Mouse (Mus musculus): Measurements from ENCODE around the gene Pum1.

Gene Pum1

DNA sequence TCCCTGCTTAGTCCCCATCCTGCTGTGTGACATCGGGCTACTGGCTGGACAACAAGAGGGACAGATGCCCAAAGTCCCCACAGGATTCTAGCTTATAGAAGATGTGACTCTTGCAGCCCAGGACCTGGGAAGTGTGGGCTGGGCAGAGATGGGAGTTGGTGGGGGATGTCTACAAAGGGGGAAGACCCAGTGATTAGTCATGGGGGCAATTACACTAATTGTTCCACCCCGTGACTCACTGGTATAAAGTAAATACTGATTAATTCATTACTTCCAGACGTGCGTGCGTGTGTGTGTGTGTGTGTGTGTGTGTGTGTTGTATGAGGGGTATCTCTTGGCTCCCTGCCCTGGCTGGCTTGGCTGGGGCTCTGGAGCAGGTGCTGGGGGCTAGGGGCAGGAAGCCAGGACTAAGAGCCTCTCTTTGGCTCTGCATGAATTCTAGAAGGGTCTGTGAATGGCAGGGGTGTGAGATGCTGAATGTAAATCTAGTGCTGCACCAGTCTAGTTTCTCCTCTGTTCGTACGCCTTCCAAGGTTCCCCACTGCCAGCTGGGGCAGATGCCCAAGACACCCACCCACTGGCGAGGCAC is 151.7 kb downstream of the Pum1 start:
- peak; percentile 72 to 76 for DNase-seq (ENCODE audit: low spot score in 2 of 2)

DNA sequence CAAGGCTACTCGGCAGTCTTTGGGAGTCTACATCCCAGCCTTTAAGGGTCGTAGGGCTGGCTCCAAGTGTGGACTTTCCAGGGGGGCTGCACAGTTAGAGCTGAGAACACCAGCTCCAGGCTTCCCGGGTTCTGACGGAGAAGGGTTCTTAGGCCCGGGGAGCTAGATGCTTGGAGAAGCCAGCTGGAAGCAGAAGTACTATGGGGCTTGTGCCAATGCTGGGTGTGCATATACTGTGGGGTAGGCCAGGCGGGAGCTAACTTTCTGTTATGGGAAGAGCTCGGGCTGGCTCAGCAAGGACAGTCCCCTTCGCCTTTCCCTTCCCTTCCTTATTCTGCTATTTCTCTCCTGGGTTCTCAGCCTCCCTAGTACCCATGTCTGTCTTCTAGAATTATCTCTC is 152.7 kb downstream of the Pum1 start:
- DNase-seq (ENCODE audit: low spot score in 2 of 2): no peak

DNA sequence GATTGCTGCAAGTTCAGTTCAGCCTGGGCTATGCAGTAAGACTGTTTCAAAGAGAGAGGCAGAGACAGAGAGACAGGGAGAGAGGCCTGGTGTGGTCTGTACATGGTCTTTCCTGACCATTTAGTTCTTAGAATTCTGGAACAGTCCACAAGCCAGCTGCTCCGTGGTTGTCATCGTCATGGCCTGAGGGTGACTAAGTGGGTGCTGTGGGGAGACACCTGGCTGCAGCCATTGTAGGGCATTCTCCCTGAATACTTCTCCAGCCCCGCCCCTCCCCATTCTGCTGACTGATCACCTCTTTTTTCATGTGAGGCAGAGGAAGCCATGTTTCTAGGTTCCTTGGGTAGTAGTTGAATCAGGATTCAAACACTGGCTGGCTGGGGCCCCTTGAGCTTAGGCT is 156.7 kb downstream of the Pum1 start:
- DNase-seq (ENCODE audit: low spot score in 2 of 2): no peak

DNA sequence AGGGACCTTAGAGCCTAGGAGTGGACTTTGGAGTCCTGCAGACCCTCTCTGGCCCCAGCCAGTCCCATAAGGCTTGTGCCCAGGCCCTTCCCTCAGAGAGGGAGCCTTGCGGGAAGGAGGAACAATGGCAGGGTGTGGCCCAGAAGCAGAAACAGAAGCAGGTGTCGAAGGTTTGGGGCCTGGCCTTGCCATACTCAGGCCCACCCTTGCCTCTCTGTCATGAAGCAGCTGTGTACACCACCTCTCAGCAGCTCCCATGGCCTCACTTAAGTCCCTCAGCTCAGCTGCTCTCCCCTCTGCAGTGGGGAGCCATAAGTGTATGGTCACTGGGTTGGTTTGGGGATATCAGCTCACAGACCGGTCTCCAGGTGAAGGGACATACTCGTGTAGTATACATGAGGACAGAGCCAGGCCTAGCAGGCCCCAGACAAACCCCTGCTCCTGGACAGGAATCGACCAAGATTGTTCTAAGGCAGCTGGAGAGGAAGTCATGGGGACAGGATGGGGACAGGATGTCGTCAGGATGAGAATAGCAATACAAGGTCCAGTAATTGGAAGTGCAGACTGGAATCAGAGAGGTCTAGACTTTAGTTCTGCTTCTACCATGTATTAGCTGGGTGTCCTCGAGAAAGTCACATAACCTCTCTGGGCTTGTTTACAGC is 157.6 kb downstream of the Pum1 start:
- no peak for DNase-seq (ENCODE audit: low spot score in 2 of 2)

DNA sequence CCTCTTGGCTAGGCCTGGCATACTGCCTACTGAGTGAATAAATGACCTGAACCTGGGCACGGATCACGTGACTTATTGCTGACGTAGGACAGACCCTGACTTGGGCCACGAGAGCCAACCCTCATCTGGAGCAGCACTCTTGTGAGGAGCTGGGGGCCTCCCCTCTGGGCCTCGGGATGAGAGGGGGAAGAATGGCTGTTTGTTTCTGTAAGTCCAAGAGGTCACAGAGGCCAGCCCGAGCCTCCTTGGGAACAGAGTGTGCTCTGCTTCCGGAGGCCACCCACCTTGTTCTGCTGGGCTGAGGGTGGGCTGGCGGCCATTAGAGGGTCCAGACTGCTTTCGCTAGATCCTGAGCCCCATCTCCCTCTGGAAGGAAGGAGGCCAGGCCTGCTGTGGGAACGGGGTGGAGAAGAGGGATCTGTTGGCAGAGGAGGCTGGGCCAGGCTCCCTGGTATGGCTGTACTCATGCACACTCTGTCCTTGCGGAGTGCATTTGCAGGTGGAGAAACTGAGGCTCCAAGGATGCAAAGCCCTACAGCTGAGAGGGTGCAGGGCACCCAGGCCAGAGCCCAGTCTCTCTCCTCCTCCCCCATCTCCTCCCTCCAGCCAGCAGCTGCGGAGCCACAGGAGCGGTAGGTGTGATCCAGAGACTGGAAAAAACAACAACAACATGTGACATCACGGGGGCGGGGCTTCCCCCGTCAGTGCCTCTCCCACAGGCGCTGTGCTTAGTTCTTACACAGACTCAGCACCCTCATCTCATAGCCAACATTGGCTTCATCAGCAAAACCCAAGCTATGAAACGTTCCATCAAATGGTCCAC is 165.9 kb downstream of the Pum1 start:
- no peak for DNase-seq (ENCODE audit: low spot score in 2 of 2)

All from frontal cortex, postnatal 10 days (tissue).